Mouse (Mus musculus) neural tube, embryonic 12.5 days (tissue): ENCODE measurements around the gene Csrp3. TPM values are rescaled to one million over a fixed set of nuclear protein-coding genes. Genes with fewer than 3 reads are reported as not detected.

Experiments
- ATAC-seq: fragments of 200-750 bp; cut with Nextera tagmentation; 2 replicates; pipeline ENCODE4 v1.8.0; 2017; ENCODE audit warnings: low read depth, mild to moderate bottlenecking, moderate TSS enrichment, moderate library complexity; ENCODE audit not compliant: low FRiP score
- H3K27ac ChIP-seq: fragments of 300-500 bp; sonication (generic); 2 replicates; pipeline ENCODE4 v1.5.1; 2016
- H3K27me3 ChIP-seq: fragments of 300-500 bp; sonication (generic); replicated peaks from 2 replicates; pipeline ENCODE4 v1.6.1; 2016; ENCODE audit warnings: mild to moderate bottlenecking
- H3K36me3 ChIP-seq: fragments of 300-500 bp; sonication (generic); 2 replicates; pipeline ENCODE4 v1.6.1; 2016; ENCODE audit warnings: mild to moderate bottlenecking
- H3K4me1 ChIP-seq: fragments of 300-500 bp; sonication (generic); 2 replicates; pipeline ENCODE4 v1.6.1; 2016
- H3K4me2 ChIP-seq: fragments of 300-500 bp; sonication (generic); replicated peaks from 2 replicates; pipeline ENCODE4 v1.6.1; 2016; ENCODE audit warnings: mild to moderate bottlenecking
- H3K4me3 ChIP-seq: fragments of 300-500 bp; sonication (generic); 2 replicates; pipeline ENCODE4 v1.5.1; 2016
- H3K9ac ChIP-seq: fragments of 300-500 bp; sonication (generic); 2 replicates; pipeline ENCODE4 v1.6.1; 2016; ENCODE audit warnings: mild to moderate bottlenecking
- H3K9me3 ChIP-seq: fragments of 300-500 bp; sonication (generic); 2 replicates; pipeline ENCODE4 v1.6.1; 2016; ENCODE audit warnings: mild to moderate bottlenecking
- WGBS: fragments of 180-500 bp; shearing (Covaris S2); methylation state at CpG from one replicate; pipeline ENCODE4 v1.1.7; 2016; 5-methylcytosine and 5-hydroxymethylcytosine counted together
- polyA plus RNA-seq: library from polyadenylated mRNA; unstranded; fragments of >200 nt; fragmentation: Nextera tagmentation; extraction: Ambion mirVana; gene quantifications from 2 replicates; pipeline ENCODE4 v1.2.1, GENCODE M21; 2016

Csrp3 gene
- polyA plus RNA-seq, 1 experiment from 2014 or later: 0.67 TPM

DNA sequence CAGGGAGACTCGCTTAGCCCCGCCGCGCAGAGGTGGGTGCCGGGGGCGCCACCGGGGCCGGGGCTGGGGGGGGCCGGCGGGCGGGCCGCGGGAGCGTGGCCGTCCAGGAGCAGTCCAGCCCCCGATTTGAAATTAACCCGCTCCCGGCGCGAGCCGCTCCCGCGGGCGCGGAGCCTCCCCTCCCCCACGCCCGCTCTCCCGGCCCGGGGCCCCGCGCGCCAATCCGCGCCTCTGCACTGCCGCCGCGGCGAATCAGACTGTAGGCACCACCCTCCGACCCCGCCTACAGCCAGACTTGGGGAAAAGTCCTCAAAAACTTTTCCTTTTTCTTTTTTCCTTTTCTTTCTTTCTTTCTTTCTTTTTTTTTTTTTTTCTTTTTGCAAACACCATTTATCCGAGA lies 33.7 kb upstream of the Csrp3 start, which contains the start of gene E2f8:
E2f8 (minus strand) TSS at position 111 of the 400 bp plus-strand sequence.
- Histone ChIP-seq H3K9me3 (no peaks in the 10 kb centered on the region), H3K9ac (peak within 1 kb of the TSS; percentile 79), H3K4me2 (peak within 1 kb of the TSS; percentile 100), H3K4me1 (peaks cover 23% of the 10 kb centered on the region), H3K27ac (no peak within 1 kb of the TSS), H3K27me3 (peaks cover 21% of the 10 kb centered on the region), H3K36me3 (0 out of 2 replicates have a peak, but pooled peaks cover 8% of the 10 kb centered on the region), H3K4me3 (peak within 1 kb of the TSS; percentile 70)
- WGBS: under 1% methylated on average over 26 of the region's 41 CpGs
- peak; percentile 90 for ATAC-seq

DNA sequence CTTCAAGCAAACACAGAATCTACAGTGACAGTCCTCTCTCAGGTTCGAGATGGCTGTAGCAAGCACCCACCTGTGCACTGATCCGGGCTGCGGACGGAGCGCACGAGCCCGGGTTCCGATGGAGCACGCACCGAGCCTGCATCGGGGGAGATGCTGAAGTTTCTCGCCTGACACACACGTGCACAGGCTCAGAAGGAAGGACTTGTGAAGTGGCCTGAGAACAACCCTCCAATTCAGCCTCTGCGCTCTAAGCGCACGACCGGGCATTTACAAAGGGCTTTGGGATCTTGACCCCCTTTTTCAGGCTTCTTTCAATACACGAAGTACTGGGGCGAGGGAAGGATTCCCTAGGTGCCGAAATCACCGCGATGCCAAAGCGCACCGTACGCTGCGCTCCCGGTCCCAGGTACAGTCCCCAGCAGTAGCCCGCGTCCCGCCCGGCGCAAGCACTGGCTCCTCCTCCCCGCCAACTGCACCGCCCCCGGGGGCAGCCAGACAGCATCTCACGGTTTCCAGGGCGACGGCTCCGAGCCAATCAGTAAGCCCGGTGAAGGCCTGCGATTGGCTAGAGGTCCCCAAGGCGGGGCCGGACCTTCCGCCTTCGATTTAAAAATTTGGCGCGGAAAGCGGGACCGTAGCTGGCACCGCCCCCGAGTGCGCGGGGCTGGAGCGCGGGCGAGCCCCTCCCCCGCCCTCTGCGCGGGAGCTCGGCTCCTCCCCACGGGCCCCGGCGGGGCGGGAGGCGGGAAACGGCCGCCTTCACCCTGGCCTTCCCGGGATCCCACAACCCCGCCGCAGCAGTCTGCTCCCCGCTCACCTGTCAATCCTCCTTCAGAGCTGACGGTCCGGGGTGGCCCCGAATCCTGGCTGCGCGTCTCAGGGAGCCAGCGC lies 33.0 kb upstream of the Csrp3 start:
- Histone ChIP-seq H3K36me3 (peaks cover 12% of the 10 kb centered on the region), H3K27ac (no peak overlapping the region), H3K9ac (peak overlapping the region; percentile 79), H3K27me3 (peaks cover 21% of the 10 kb centered on the region), H3K9me3 (no peaks in the 10 kb centered on the region), H3K4me1 (peaks cover 23% of the 10 kb centered on the region), H3K4me2 (peak overlapping the region; percentile 100), H3K4me3 (peak overlapping the region; percentile 70)
- peak; percentile 99 for ATAC-seq
- under 1% methylated on average over 67 of the region's 77 CpGs for whole genome bisulfite sequencing

DNA sequence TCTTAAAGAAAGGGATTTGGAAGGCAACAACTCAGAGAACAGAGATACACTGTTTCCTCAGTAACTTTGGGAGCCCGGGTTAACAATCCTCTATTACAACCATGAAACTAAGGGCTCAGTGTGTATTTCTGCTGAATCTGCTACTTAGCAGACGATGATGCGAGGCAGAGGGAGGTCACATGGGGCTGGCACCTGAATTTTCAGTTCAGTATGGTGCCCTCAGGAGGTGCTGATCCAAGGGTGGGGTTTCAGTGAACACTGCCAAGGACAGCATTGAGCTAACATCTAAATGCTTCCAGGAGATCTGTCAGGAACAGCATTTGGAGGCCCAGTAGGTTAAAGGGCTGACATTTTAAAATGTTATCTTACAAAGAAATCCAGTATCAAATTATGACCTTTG lies 31.7 kb upstream of the Csrp3 start:
- 43% methylated on average over 3 of the region's 3 CpGs for WGBS
- Histone ChIP-seq H3K9ac (no peak overlapping the region), H3K27me3 (peaks cover 21% of the 10 kb centered on the region), H3K4me1 (peaks cover 23% of the 10 kb centered on the region), H3K36me3 (peaks cover 23% of the 10 kb centered on the region), H3K27ac (no peak overlapping the region), H3K4me2 (peak overlapping the region; percentile 52), H3K9me3 (no peaks in the 10 kb centered on the region), H3K4me3 (no peak overlapping the region)
- no peak for ATAC-seq

DNA sequence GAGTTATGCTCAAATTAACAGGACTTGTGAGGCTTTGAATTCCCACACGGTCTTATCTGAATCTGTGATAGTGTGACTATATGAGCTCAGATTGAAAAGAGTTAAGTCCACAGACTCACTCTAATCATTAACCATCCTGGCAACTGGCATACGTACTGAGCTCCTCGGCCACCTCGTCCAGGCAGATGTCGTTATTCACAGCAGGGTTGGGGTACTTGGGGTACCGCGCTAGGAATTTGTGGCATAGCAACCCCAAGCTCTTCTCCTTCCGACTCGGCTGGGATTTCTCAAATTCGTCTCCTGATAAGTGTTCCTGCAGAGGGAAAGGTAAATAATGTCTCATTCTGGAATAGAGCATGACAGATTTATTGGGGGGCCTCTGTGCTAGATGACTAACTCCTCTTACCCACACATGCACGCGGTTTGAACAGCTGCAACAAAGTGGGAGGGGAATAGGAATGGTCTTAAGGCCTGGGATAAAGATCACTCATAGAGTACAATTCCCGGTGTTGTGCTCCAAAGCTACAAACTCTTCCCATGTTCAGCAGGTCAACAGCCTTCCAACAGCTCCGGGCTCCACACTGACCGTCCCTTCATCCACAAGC lies 30.1 kb upstream of the Csrp3 start:
- Histone ChIP-seq H3K27me3 (peaks cover 9% of the 10 kb centered on the region), H3K36me3 (peaks cover 36% of the 10 kb centered on the region), H3K9me3 (no peaks in the 10 kb centered on the region), H3K4me2 (no peak overlapping the region), H3K4me3 (no peak overlapping the region), H3K4me1 (peaks cover 23% of the 10 kb centered on the region), H3K9ac (no peak overlapping the region), H3K27ac (no peak overlapping the region)
- ATAC-seq: no peak
- WGBS: 64% methylated on average over 15 of the region's 15 CpGs

DNA sequence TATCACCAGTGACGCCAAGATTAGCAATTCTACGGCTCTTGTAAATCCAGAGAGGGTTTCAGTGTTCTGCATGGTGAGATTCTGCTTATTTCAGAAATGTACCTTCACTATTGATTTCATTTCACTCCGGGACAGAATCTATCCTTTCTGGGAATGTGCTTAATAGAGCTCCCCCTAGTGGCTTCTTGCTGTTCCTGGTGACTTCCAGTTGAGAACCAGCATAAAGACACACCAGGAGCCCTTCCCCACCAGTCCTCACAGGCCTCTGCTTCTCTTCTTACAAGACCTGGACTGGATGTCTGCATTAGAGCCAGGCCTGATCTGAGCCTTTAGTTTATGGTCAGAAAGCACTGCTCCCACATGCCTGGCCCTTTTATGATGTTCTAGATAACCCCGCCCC lies 28.7 kb upstream of the Csrp3 start:
- 78% methylated on average over 4 of the region's 4 CpGs for WGBS
- no peaks in the 10 kb centered on the region for H3K27me3 ChIP-seq
- no peak overlapping the region for H3K4me2 ChIP-seq
- H3K27ac ChIP-seq: no peak overlapping the region
- H3K4me1 ChIP-seq: peaks cover 14% of the 10 kb centered on the region
- ATAC-seq: no peak
- H3K9ac ChIP-seq: no peak overlapping the region
- H3K9me3 ChIP-seq: no peaks in the 10 kb centered on the region
- no peak overlapping the region for H3K4me3 ChIP-seq
- H3K36me3 ChIP-seq: peaks cover 49% of the 10 kb centered on the region

DNA sequence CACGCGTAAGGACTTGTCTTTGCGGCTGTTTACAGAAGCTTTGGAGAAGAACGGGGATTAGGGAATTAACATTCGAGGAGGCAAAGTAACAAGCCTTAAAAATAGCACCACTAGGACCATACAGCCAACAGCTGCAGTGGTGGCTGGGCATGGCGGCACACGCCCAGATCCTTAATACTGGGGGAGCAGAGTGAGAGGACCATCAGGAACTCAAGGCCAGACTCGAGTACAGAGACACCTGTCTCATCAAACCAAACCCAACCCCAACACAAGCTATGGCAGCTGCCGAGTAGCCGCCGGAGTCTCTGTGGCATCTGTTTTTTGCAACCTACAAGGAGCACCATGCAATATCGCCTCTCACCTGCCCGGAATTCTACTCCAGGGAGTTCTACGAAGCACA lies 27.3 kb upstream of the Csrp3 start:
- WGBS: 96% methylated on average over 14 of the region's 14 CpGs
- Histone ChIP-seq H3K27me3 (no peaks in the 10 kb centered on the region), H3K27ac (no peak overlapping the region), H3K9ac (no peak overlapping the region), H3K4me3 (no peak overlapping the region), H3K9me3 (no peaks in the 10 kb centered on the region), H3K36me3 (peaks cover 63% of the 10 kb centered on the region), H3K4me1 (peaks cover 14% of the 10 kb centered on the region), H3K4me2 (no peak overlapping the region)
- ATAC-seq: no peak

DNA sequence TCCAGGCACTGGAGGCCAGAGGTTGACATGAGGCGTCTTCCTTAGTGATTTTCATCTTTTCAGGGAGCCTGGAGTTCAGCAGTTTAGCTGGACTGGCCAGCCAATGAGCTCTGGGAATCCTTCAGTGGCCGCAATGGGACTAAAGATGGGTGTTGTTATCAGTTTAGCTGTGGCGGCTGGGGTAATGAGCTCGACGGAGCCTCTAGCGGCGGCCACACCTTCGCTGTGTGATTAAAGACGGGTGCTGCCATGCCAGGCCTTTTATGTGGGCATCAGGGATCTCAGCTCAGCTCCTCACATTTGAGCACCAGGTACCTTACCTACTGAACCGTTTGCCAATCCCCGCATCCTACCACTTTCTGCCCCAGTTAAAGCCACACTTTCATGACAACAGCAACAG lies 23.5 kb upstream of the Csrp3 start:
- Histone ChIP-seq H3K27ac (no peak overlapping the region), H3K4me3 (no peak overlapping the region), H3K27me3 (no peaks in the 10 kb centered on the region), H3K4me2 (no peak overlapping the region), H3K4me1 (no peaks in the 10 kb centered on the region), H3K36me3 (peaks cover 75% of the 10 kb centered on the region), H3K9me3 (no peaks in the 10 kb centered on the region), H3K9ac (no peak overlapping the region)
- no peak for ATAC-seq
- 95% methylated on average over 11 of the region's 11 CpGs for WGBS

DNA sequence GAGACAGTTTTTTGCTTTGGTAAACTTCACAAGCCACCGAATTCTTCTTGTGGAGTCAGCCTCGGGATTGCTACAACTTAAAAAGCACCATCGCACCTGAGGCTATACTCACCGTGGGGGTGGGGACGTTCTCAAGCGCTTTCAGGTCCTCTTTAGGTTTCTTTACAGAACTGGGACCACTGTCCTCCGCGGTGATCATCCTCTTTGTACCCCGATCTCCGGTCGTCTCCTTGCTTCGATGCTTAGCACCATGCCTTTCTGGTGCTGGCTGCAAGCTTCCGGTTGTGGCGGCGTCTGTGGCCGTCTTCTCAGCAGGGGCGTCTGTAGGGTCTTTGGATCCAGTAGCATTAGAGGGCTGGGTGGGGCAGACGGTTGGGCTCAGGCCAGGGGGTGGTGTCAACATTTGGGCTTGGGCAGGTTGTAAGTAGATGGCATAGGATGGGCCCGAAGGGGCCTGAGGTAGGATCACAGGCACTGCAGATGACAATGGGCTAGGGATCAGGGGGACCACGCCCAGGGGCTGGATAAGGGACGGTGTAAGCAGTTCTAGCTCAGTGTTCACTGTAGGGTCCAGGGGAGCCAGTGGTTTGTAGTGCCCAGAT lies 22.8 kb upstream of the Csrp3 start:
- Histone ChIP-seq H3K27ac (no peak overlapping the region), H3K4me1 (no peaks in the 10 kb centered on the region), H3K27me3 (no peaks in the 10 kb centered on the region), H3K9me3 (no peaks in the 10 kb centered on the region), H3K4me2 (no peak overlapping the region), H3K9ac (no peak overlapping the region), H3K36me3 (peaks cover 75% of the 10 kb centered on the region), H3K4me3 (no peak overlapping the region)
- no peak for ATAC-seq
- 94% methylated on average over 21 of the region's 21 CpGs for WGBS

DNA sequence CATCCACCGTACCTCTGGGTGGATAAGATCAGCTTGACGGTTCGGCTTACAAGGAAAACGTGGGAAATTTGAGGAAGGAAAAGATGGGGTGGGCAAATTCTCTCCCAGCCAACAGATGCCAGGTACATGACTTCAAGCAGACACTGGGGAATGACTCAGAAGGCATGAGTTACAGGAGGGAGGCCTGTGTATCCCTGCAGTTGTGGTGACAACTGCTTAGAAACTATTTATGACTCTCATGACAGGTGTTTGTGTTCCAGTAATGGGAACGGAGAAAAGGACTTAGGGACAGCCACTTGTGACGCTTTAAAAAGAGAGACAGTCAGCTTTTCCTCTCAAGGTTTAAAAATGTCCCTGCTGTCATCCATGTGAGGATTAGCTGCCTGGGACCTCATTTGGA lies 22.3 kb upstream of the Csrp3 start:
- H3K4me3 ChIP-seq: no peak overlapping the region
- H3K27ac ChIP-seq: no peak overlapping the region
- H3K9ac ChIP-seq: no peak overlapping the region
- H3K4me1 ChIP-seq: no peaks in the 10 kb centered on the region
- WGBS: 91% methylated on average over 6 of the region's 6 CpGs
- no peaks in the 10 kb centered on the region for H3K27me3 ChIP-seq
- no peak overlapping the region for H3K4me2 ChIP-seq
- no peak for ATAC-seq
- peaks cover 77% of the 10 kb centered on the region for H3K36me3 ChIP-seq
- no peaks in the 10 kb centered on the region for H3K9me3 ChIP-seq

DNA sequence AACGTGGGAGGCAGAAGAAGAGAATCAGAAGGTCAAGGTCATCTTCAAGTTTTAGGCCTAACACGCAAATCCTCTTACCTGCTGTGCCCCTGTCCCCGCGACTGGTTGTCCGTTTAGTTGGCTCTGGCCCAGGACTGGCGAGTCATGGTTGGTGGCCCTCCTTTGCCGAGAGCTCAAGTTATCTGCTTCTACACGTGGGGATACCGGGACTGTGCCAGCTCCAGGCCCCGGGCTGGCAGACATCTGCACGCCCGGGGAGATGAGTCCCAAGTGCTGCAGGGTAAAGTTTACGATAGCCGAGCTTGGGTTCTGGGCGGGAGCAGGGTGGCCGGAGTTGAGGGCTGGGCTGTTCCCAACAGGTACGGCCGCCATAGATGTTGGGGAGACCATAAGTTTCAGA lies 19.7 kb upstream of the Csrp3 start:
- no peak for ATAC-seq
- H3K27ac ChIP-seq: no peak overlapping the region
- no peak overlapping the region for H3K9ac ChIP-seq
- H3K4me1 ChIP-seq: no peaks in the 10 kb centered on the region
- H3K4me3 ChIP-seq: no peak overlapping the region
- peaks cover 58% of the 10 kb centered on the region for H3K36me3 ChIP-seq
- no peaks in the 10 kb centered on the region for H3K9me3 ChIP-seq
- 92% methylated on average over 18 of the region's 18 CpGs for WGBS
- H3K27me3 ChIP-seq: no peaks in the 10 kb centered on the region
- H3K4me2 ChIP-seq: no peak overlapping the region

DNA sequence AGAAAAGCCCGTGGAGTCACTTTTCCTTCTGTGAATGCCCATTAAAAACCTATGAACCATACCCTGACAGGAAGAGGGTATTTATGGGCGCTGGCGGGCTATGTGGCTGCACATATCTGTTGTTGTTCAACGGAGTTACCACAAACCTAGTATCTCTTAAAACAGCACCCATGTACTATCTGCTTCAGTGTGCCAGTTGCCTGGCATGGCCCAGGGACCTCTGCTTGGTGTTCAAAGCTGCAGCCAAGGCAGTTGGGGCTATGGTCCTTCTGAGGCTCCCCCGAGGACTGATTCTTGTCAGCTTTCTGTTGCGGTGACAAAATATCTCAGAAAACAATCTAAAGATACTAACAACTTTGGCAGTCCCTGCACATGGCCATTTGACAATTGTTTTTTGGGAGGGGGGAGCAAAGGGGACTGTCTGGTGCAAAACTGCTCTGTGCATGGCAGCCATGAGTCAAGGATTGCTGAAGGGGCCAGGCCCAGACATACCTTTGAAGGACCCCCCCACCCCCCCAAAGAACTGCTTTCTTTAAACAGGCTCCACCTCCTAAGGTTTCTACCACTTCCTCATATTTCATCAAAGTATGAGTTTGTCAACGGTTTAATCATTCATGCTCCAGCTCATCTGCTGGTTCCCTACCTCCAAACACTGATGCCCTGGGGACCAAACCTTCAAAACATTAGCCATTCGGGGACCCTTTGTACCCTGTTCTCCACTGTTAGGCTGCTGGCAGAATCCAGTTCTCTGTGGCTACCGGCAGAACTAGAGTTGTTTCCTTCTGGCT lies 17.0 kb upstream of the Csrp3 start:
- no peak overlapping the region for H3K4me2 ChIP-seq
- H3K27ac ChIP-seq: no peak overlapping the region
- no peak overlapping the region for H3K9ac ChIP-seq
- H3K27me3 ChIP-seq: no peaks in the 10 kb centered on the region
- peaks cover 31% of the 10 kb centered on the region for H3K36me3 ChIP-seq
- ATAC-seq: no peak
- no peak overlapping the region for H3K4me3 ChIP-seq
- no peaks in the 10 kb centered on the region for H3K4me1 ChIP-seq
- no peaks in the 10 kb centered on the region for H3K9me3 ChIP-seq
- 95% methylated on average over 9 of the region's 9 CpGs for WGBS

DNA sequence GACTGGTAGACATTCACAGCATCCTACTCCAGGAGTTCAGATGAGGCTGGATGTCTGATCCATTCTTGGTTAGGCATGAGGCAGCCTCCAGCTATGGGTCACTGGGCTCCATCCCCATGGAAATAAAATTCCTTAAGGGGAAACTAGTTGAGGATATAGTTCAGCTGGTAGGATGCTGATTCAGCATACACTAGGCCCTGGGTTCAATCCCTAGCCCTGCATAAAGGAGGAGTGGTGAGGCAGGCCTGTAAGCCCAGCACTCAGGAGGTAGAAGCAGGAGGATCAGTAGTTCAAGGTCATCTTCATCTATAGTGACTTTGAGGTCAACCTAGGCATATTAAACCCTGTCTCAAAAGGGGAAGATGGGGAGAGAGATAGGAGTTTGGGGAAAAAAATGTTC lies 16.4 kb upstream of the Csrp3 start:
- H3K27ac ChIP-seq: no peak overlapping the region
- H3K4me3 ChIP-seq: no peak overlapping the region
- H3K9ac ChIP-seq: no peak overlapping the region
- no peaks in the 10 kb centered on the region for H3K27me3 ChIP-seq
- ATAC-seq: no peak
- H3K4me1 ChIP-seq: no peaks in the 10 kb centered on the region
- H3K9me3 ChIP-seq: no peaks in the 10 kb centered on the region
- H3K36me3 ChIP-seq: peaks cover 26% of the 10 kb centered on the region
- H3K4me2 ChIP-seq: no peak overlapping the region
